Mouse (Mus musculus) midbrain, embryonic 14.5 days (tissue): ENCODE results near the gene Pgbd1. TPM values are rescaled to one million over a fixed set of nuclear protein-coding genes. Genes with fewer than 3 reads are reported as not detected.

ENCODE experiments used
- ATAC-seq: fragments of 200-750 bp; cut with Nextera tagmentation; 2 replicates; pipeline ENCODE4 v1.8.0; 2017; ENCODE audit warnings: moderate number of reproducible peaks, moderate library complexity; ENCODE audit not compliant: low FRiP score, low TSS enrichment
- DNase-seq: peaks from one replicate; pipeline ENCODE4 v3.0.0-alpha.2; 2015
- H3K27ac ChIP-seq: fragments of 300-500 bp; sonication (generic); replicated peaks from 2 replicates; pipeline ENCODE4 v1.5.1; 2014; ENCODE audit warnings: mild to moderate bottlenecking, low read depth, low read length, moderate library complexity
- H3K27me3 ChIP-seq: fragments of 300-500 bp; sonication (generic); 2 replicates; pipeline ENCODE4 v1.6.1; 2014; ENCODE audit warnings: low read length, control low read depth, mixed read lengths; ENCODE audit not compliant: control insufficient read depth, insufficient read depth
- H3K36me3 ChIP-seq: fragments of 300-500 bp; sonication (generic); 2 replicates; pipeline ENCODE4 v1.6.1; 2014; ENCODE audit warnings: low read length, control low read depth; ENCODE audit not compliant: control insufficient read depth, insufficient read depth
- H3K4me1 ChIP-seq: fragments of 300-500 bp; sonication (generic); 2 replicates; pipeline ENCODE4 v1.6.1; 2014; ENCODE audit warnings: mild to moderate bottlenecking, antibody characterized with exemption, low read length, control low read depth; ENCODE audit not compliant: control insufficient read depth, insufficient read depth
- H3K4me2 ChIP-seq: fragments of 300-500 bp; sonication (generic); 2 replicates; pipeline ENCODE4 v1.6.1; 2014; ENCODE audit warnings: mild to moderate bottlenecking, low read length, moderate library complexity
- H3K4me3 ChIP-seq: fragments of 300-500 bp; sonication (generic); replicated peaks from 2 replicates; pipeline ENCODE4 v1.5.1; 2014; ENCODE audit warnings: low read depth, low read length
- H3K9ac ChIP-seq: fragments of 300-500 bp; sonication (generic); replicated peaks from 2 replicates; pipeline ENCODE4 v1.6.1; 2014; ENCODE audit warnings: mild to moderate bottlenecking, low read length, moderate library complexity
- H3K9me3 ChIP-seq: fragments of 300-500 bp; sonication (generic); 2 replicates; pipeline ENCODE4 v1.6.1; 2016; ENCODE audit warnings: low read length, control low read depth, mixed read lengths; ENCODE audit not compliant: control insufficient read depth
- WGBS: fragments of 180-500 bp; shearing (Covaris S2); extraction: QIAGEN DNeasy Blood & Tissue Kit; methylation state at CpG from one replicate; pipeline ENCODE4 v1.1.7; 2014; 5-methylcytosine and 5-hydroxymethylcytosine counted together
- microRNA counts: library from miRNA; unstranded; fragments of <30 nt; microRNA quantifications from one replicate; lab custom pipeline; 2016
- microRNA-seq: library from miRNA; unstranded; fragments of <30 nt; microRNA quantifications from one replicate; pipeline ENCODE4, GENCODE M21; 2016
- polyA plus RNA-seq: library from polyadenylated mRNA; unstranded; fragments of >200 nt; fragmentation: Nextera tagmentation; extraction: Ambion mirVana; gene quantifications from 2 replicates; pipeline ENCODE4 v1.2.1, GENCODE M21; 2014

Gene Pgbd1
- polyA plus RNA-seq, 1 experiment from 2014 or later = 5.2 TPM

GRCm38 (mm10) chr13:21395623-21396022 lies 45.2 kb downstream of the Pgbd1 start:
- H3K36me3 ChIP-seq = peaks cover 66% of the 10 kb centered on the region
- H3K9ac ChIP-seq = no peak overlapping the region
- H3K9me3 ChIP-seq = no peaks in the 10 kb centered on the region
- no peak overlapping the region for H3K4me2 ChIP-seq
- DNase-seq (no peak), ATAC-seq (no peak)
- H3K27me3 ChIP-seq = no peaks in the 10 kb centered on the region
- 93% methylated on average over 6 of the region's 6 CpGs for WGBS
- no peak overlapping the region for H3K4me3 ChIP-seq
- H3K4me1 ChIP-seq = peaks cover under 1% of the 10 kb centered on the region
- no peak overlapping the region for H3K27ac ChIP-seq

- H3K4me1 ChIP-seq = no peaks in the 10 kb centered on the region
- DNase-seq (no peak), ATAC-seq (no peak)
- 93% methylated on average over 1 of the region's 1 CpGs for WGBS
- H3K9me3 ChIP-seq = no peaks in the 10 kb centered on the region
- H3K27ac ChIP-seq = no peak overlapping the region
- peaks cover 70% of the 10 kb centered on the region for H3K36me3 ChIP-seq
- no peak overlapping the region for H3K9ac ChIP-seq
- no peaks in the 10 kb centered on the region for H3K27me3 ChIP-seq
- H3K4me3 ChIP-seq = no peak overlapping the region
- no peak overlapping the region for H3K4me2 ChIP-seq
These were observed 45.6 kb downstream of the Pgbd1 start for GRCm38 (mm10) chr13:21395211-21395610.

- no peak overlapping the region for H3K4me2 ChIP-seq
- WGBS = 88% methylated on average over 2 of the region's 2 CpGs
- H3K4me3 ChIP-seq = no peak overlapping the region
- ATAC-seq (no peak), DNase-seq (no peak)
- H3K9ac ChIP-seq = no peak overlapping the region
- H3K27me3 ChIP-seq = no peaks in the 10 kb centered on the region
- no peaks in the 10 kb centered on the region for H3K4me1 ChIP-seq
- H3K27ac ChIP-seq = no peak overlapping the region
- no peaks in the 10 kb centered on the region for H3K9me3 ChIP-seq
- no peaks in the 10 kb centered on the region for H3K36me3 ChIP-seq
These were observed 63.1 kb downstream of the Pgbd1 start for GRCm38 (mm10) chr13:21377773-21378172.

GRCm38 (mm10) chr13:21372700-21373099 lies 68.2 kb downstream of the Pgbd1 start:
- no peak for DNase-seq
- Histone ChIP-seq H3K36me3 (peaks cover 38% of the 10 kb centered on the region), H3K27me3 (no peaks in the 10 kb centered on the region), H3K4me3 (no peak overlapping the region), H3K27ac (no peak overlapping the region), H3K9me3 (no peaks in the 10 kb centered on the region), H3K9ac (no peak overlapping the region), H3K4me1 (no peaks in the 10 kb centered on the region), H3K4me2 (no peak overlapping the region)
- ATAC-seq = no peak
- 96% methylated on average over 2 of the region's 2 CpGs for WGBS

MicroRNA genes within 50 kb of the gene (microRNA counts, 519-probe panel; counts per million panel counts)
- microRNA mmu-miR-1896 (lab: Ali Mortazavi, UCI) = not detected

Small RNA genes within 50 kb of the gene (microRNA-seq; reads per million reads assigned to microRNA genes)
- gene Mir1896 (not detected), gene Mir6942 (not detected)

Other genes with a start within 250 kb of the Pgbd1 start
- not detected in 2 replicates for gene Gpx5, start 148.3 kb downstream of the Pgbd1 start, polyA plus RNA-seq
- gene Gpx6, start 128.9 kb downstream of the Pgbd1 start, polyA plus RNA-seq = not detected in 2 replicates
- not detected in 2 replicates for gene Olfr1367, start 94.1 kb downstream of the Pgbd1 start, polyA plus RNA-seq
- 11.8 and 15.9 TPM in 2 replicates for gene Zscan12, start 78.2 kb downstream of the Pgbd1 start, polyA plus RNA-seq
- gene Zkscan3, start 38.3 kb downstream of the Pgbd1 start, polyA plus RNA-seq = 61.8 and 69.9 TPM in 2 replicates
- 15.7 and 17.6 TPM in 2 replicates for gene Zscan26, start 12.7 kb upstream of the Pgbd1 start, polyA plus RNA-seq
- gene Nkapl, start 27.5 kb upstream of the Pgbd1 start, polyA plus RNA-seq = 3.2 and 5.1 TPM in 2 replicates
- 8.8 and 9.7 TPM in 2 replicates for gene Zkscan4, start 37.8 kb upstream of the Pgbd1 start, polyA plus RNA-seq
- not detected in 2 replicates for gene Gm10065, start 38.4 kb upstream of the Pgbd1 start, polyA plus RNA-seq
- 0.34 and 0.54 TPM in 2 replicates for gene AK157302, start 54.2 kb upstream of the Pgbd1 start, polyA plus RNA-seq
- gene Gm11273, start 60.4 kb upstream of the Pgbd1 start, polyA plus RNA-seq = 4.7 and 6.6 TPM in 2 replicates
- 6.1 and 10.9 TPM in 2 replicates for gene Zkscan8, start 90.1 kb upstream of the Pgbd1 start, polyA plus RNA-seq
- gene Olfr1366, start 101.8 kb upstream of the Pgbd1 start, polyA plus RNA-seq = 0.07 and 0.20 TPM in 2 replicates
- gene Olfr1535, start 118.8 kb upstream of the Pgbd1 start, polyA plus RNA-seq = 0.05 and 0.13 TPM in 2 replicates
- not detected in 2 replicates for gene Olfr1364, start 140.7 kb upstream of the Pgbd1 start, polyA plus RNA-seq
- not detected in 2 replicates for gene Olfr1362, start 173.0 kb upstream of the Pgbd1 start, polyA plus RNA-seq
- not detected in 2 replicates for gene Olfr11, start 201.5 kb upstream of the Pgbd1 start, polyA plus RNA-seq
- not detected in 2 replicates for gene Olfr1361, start 222.3 kb upstream of the Pgbd1 start, polyA plus RNA-seq
- gene Olfr1360, start 236.3 kb upstream of the Pgbd1 start, polyA plus RNA-seq = not detected in 2 replicates